Mouse (Mus musculus): ENCODE measurements around the gene Rnd1.
A peak's percentile ranks its signal among the peaks of the same experiment; 100 is the strongest.

- TF ChIP-seq CTCF (IDR thresholded peaks at IDR 0.05; ENCODE audit: low read depth) (peak; percentile 51), EP300 (IDR thresholded peaks at IDR 0.05; ENCODE audit: low read depth) (no peak)
Measured at GRCm38 (mm10) chr15:98664042-98664907, 13.0 kb downstream of the Rnd1 start.

All from heart, postnatal 0 days (tissue).